Mouse (Mus musculus) brain, embryonic 14.5 days (tissue): ENCODE data around the gene Trpm5.

ENCODE experiments used
- CTCF ChIP-seq: fragments of 200-500 bp; IDR thresholded peaks from 2 replicates; pipeline ENCODE4 v1.5.1; 2012; ENCODE audit warnings: inconsistent platforms, mild to moderate bottlenecking, moderate library complexity, borderline replicate concordance; ENCODE audit not compliant: insufficient read depth, insufficient read length; ENCODE audit errors: extremely low read depth
- POLR2A ChIP-seq: fragments of 200-500 bp; IDR thresholded peaks from 2 replicates; pipeline ENCODE4 v1.6.1; 2012; ENCODE audit warnings: mild to moderate bottlenecking, inconsistent platforms, borderline replicate concordance; ENCODE audit not compliant: poor library complexity, insufficient read depth, insufficient read length, severe bottlenecking; ENCODE audit errors: extremely low read depth

GRCm38 (mm10) chr7:143038174-143038931, 56.1 kb downstream of the Trpm5 start:
- TF ChIP-seq POLR2A (no peak), CTCF (no peak)
